Comparison of ENCODE assay signal across 7 mouse cellular contexts in genomic region chr3:104541139-104542064, GRCm38 (mm10). TPM values are rescaled to one million over a fixed set of nuclear protein-coding genes. Genes with fewer than 3 reads are reported as not detected.
DNase-seq lines count a peak whose midpoint lies in the region; ATAC-seq lines count a peak whose summit lies in the region.

No protein-coding gene starts in this region.

- peak overlapping the region; percentile 35 for H3K4me3 ChIP-seq in intestine, embryonic 16.5 days (ENCODE audit: low read length)
- H3K4me3 ChIP-seq in midbrain, embryonic 11.5 days (ENCODE audit: low read depth, low read length), result peak overlapping the region; percentile 11; the same call in 1 of the 2 replicates

- no peaks in the 10 kb centered on the region for H3K36me3 ChIP-seq in intestine, embryonic 16.5 days (ENCODE audit: control insufficient read depth, insufficient read depth, low read length)
- no peaks in the 10 kb centered on the region for H3K36me3 ChIP-seq in midbrain, embryonic 11.5 days (ENCODE audit: control insufficient read depth, insufficient read depth, low read length)

- peaks cover 10% of the 10 kb centered on the region for H3K4me1 ChIP-seq in intestine, embryonic 16.5 days (ENCODE audit: control insufficient read depth, insufficient read depth, low read length)
- H3K4me1 ChIP-seq in midbrain, embryonic 11.5 days (ENCODE audit: control insufficient read depth, insufficient read depth, low read length), result peaks cover 7% of the 10 kb centered on the region; the same call in 1 of the 2 replicates

- DNase-seq in adrenal gland, postnatal 14 days, result peak; percentile 77
- peak; percentile 88 for DNase-seq in embryo, embryonic 11 days
- DNase-seq in gastrocnemius, postnatal 36 days, result peak; percentile 53 to 64
- peak; percentile 61 to 67 for DNase-seq in left cerebral cortex, postnatal 36 days (ENCODE audit: low spot score in 2 of 2)
- peak; percentile 96 for DNase-seq in midbrain, embryonic 11.5 days (ENCODE audit: low spot score, missing footprints)
- DNase-seq in spleen, adult 12 weeks (ENCODE audit: low spot score), result peak; percentile 7

- intact Hi-C loops in gastrocnemius, postnatal 36 days (cut with DNase I), result loop anchor here (2.0 to 5.0 kb wide), 2 partner anchors 96 to 141 kb away; partner anchors contain the start of gene Slc16a1
- intact Hi-C loops in left cerebral cortex, postnatal 36 days (cut with DNase I), result loop anchor here (2.0 kb wide), 1 partner anchor 133 kb away; no protein-coding TSS in a partner anchor

- peak overlapping the region; percentile 62 for H3K9ac ChIP-seq in intestine, embryonic 16.5 days (ENCODE audit: low read depth, low read length)
- peak overlapping the region; percentile 56 for H3K9ac ChIP-seq in midbrain, embryonic 11.5 days (ENCODE audit: low read length)

- peak overlapping the region; percentile 66 for H3K4me2 ChIP-seq in intestine, embryonic 16.5 days (ENCODE audit: low read depth, low read length)
- H3K4me2 ChIP-seq in midbrain, embryonic 11.5 days, result peak overlapping the region; percentile 53

- no peaks in the 10 kb centered on the region for H3K27me3 ChIP-seq in intestine, embryonic 16.5 days (replicated peaks; ENCODE audit: control insufficient read depth, insufficient read depth, low read length)
- no peaks in the 10 kb centered on the region for H3K27me3 ChIP-seq in midbrain, embryonic 11.5 days (ENCODE audit: control insufficient read depth, insufficient read depth, low read length)

- peak; percentile 76 for ATAC-seq in intestine, embryonic 16.5 days
- peak; percentile 85 for ATAC-seq in midbrain, embryonic 11.5 days (ENCODE audit: low FRiP score)

- peak overlapping the region; percentile 94 for H3K27ac ChIP-seq in intestine, embryonic 16.5 days (ENCODE audit: low read length)
- H3K27ac ChIP-seq in midbrain, embryonic 11.5 days (ENCODE audit: low read depth, low read length), result peak overlapping the region; percentile 67

- no peaks in the 10 kb centered on the region for H3K9me3 ChIP-seq in intestine, embryonic 16.5 days (ENCODE audit: control insufficient read depth, low read length)
- no peaks in the 10 kb centered on the region for H3K9me3 ChIP-seq in midbrain, embryonic 11.5 days (ENCODE audit: control insufficient read depth, low read length)

- 6% methylated on average over 21 of the region's 21 CpGs for WGBS in intestine, embryonic 16.5 days
- 9% methylated on average over 21 of the region's 21 CpGs for WGBS in midbrain, embryonic 11.5 days

RNA-seq across cellular contexts. Expression of gene Lrig2, which starts 29.7 kb away (rescaled TPM):
- total RNA-seq in adrenal gland, postnatal 14 days (2021), result 17.4 and 19.0 TPM in 2 replicates
- 1 to 10 TPM; 4.1 to 5.3 TPM for total RNA-seq in gastrocnemius, postnatal 36 days (2021)
- 9.1 and 10.2 TPM in 2 replicates for polyA plus RNA-seq in intestine, embryonic 16.5 days (2015; fragmentation: Nextera tagmentation; extraction: Ambion mirVana)
- total RNA-seq in left cerebral cortex, postnatal 36 days (2021), result 10 to 100 TPM; 25.6 to 30.8 TPM
- polyA plus RNA-seq in midbrain, embryonic 11.5 days (2014; fragmentation: Nextera tagmentation; extraction: Ambion mirVana), result 23.7 and 28.0 TPM in 2 replicates

Comparison
In these comparisons a context has a peak if more than half of its experiments do, and no peak if none do; other contexts are left out.
1. Peak in every context shown above with its lines: DNase-seq, ATAC-seq, H3K4me3 ChIP-seq and H3K27ac ChIP-seq.
2. DNase-seq: peak in every context shown above with its lines; median percentile 96 in midbrain, embryonic 11.5 days; 88 in embryo, embryonic 11 days; 77 in adrenal gland, postnatal 14 days; 64 in left cerebral cortex, postnatal 36 days; 58 in gastrocnemius, postnatal 36 days; 7 in spleen, adult 12 weeks.